Mouse (Mus musculus): ENCODE measurements around the gene Lrcol1. TPM values are rescaled to one million over a fixed set of nuclear protein-coding genes. Genes with fewer than 3 reads are reported as not detected.

The Lrcol1 gene
- polyA plus RNA-seq, 1 experiment from 2014 or later, result not detected

GRCm38 (mm10) chr5:110362813-110363178 is 18.3 kb downstream of the Lrcol1 start:
- WGBS, result 2% methylated on average over 27 of the region's 28 CpGs
- H3K9me3 ChIP-seq (replicated peaks), result no peaks in the 10 kb centered on the region
- H3K27ac ChIP-seq, result no peak overlapping the region
- peak overlapping the region; percentile 79 for H3K4me2 ChIP-seq (replicated peaks)
- peaks cover 29% of the 10 kb centered on the region for H3K36me3 ChIP-seq
- peaks cover 26% of the 10 kb centered on the region for H3K27me3 ChIP-seq
- peak; percentile 39 for ATAC-seq (ENCODE audit: low FRiP score)
- peak overlapping the region; percentile 44 for H3K9ac ChIP-seq
- H3K4me3 ChIP-seq, result peak overlapping the region; percentile 42
- H3K4me1 ChIP-seq, result peaks cover 19% of the 10 kb centered on the region

GRCm38 (mm10) chr5:110363179-110363821 is 18.8 kb downstream of the Lrcol1 start:
- H3K9ac ChIP-seq, result peak overlapping the region; percentile 44
- H3K27ac ChIP-seq, result peak overlapping the region; percentile 41; the same call in 1 of the 2 replicates
- no peaks in the 10 kb centered on the region for H3K9me3 ChIP-seq (replicated peaks)
- H3K4me2 ChIP-seq (replicated peaks), result peak overlapping the region; percentile 79
- H3K27me3 ChIP-seq, result peaks cover 26% of the 10 kb centered on the region
- peaks cover 33% of the 10 kb centered on the region for H3K36me3 ChIP-seq
- peak; percentile 83 for ATAC-seq (ENCODE audit: low FRiP score)
- peaks cover 14% of the 10 kb centered on the region for H3K4me1 ChIP-seq
- WGBS, result 1% methylated on average over 57 of the region's 72 CpGs
- peak overlapping the region; percentile 42 for H3K4me3 ChIP-seq

- peaks cover 39% of the 10 kb centered on the region for H3K36me3 ChIP-seq
- no peaks in the 10 kb centered on the region for H3K9me3 ChIP-seq (replicated peaks)
- H3K4me1 ChIP-seq, result peaks cover 14% of the 10 kb centered on the region
- 0 out of 2 replicates have a peak overlapping the region, but pooled peaks have one; percentile 41 for H3K27ac ChIP-seq
- H3K9ac ChIP-seq, result peak overlapping the region; percentile 44; the same call in 1 of the 2 replicates
- H3K27me3 ChIP-seq, result peaks cover 26% of the 10 kb centered on the region
- H3K4me3 ChIP-seq, result peak overlapping the region; percentile 42
- WGBS, result 29% methylated on average over 11 of the region's 11 CpGs
- peak overlapping the region; percentile 79 for H3K4me2 ChIP-seq (replicated peaks)
- no peak for ATAC-seq (ENCODE audit: low FRiP score)
These were observed 19.5 kb downstream of the Lrcol1 start for GRCm38 (mm10) chr5:110363822-110364545.

GRCm38 (mm10) chr5:110376802-110377433 is 32.4 kb downstream of the Lrcol1 start:
- 0 out of 2 replicates have a peak, but pooled peaks cover 2% of the 10 kb centered on the region for H3K27me3 ChIP-seq
- H3K9ac ChIP-seq, result no peak overlapping the region
- peaks cover 73% of the 10 kb centered on the region for H3K36me3 ChIP-seq
- WGBS, result 53% methylated on average over 8 of the region's 8 CpGs
- H3K27ac ChIP-seq, result no peak overlapping the region
- peak; percentile 60 for ATAC-seq (ENCODE audit: low FRiP score)
- H3K4me2 ChIP-seq (replicated peaks), result no peak overlapping the region
- H3K4me1 ChIP-seq, result peaks cover 7% of the 10 kb centered on the region; the same call in 1 of the 2 replicates
- no peak overlapping the region for H3K4me3 ChIP-seq
- H3K9me3 ChIP-seq (replicated peaks), result no peaks in the 10 kb centered on the region

- Histone ChIP-seq H3K9me3 (replicated peaks) (no peaks in the 10 kb centered on the region), H3K27ac (no peak overlapping the region), H3K4me1 (peaks cover 7% of the 10 kb centered on the region; the same call in 1 of the 2 replicates), H3K4me2 (replicated peaks) (0 out of 2 replicates have a peak overlapping the region, but pooled peaks have one; percentile 19), H3K27me3 (0 out of 2 replicates have a peak, but pooled peaks cover 2% of the 10 kb centered on the region), H3K9ac (peak overlapping the region; percentile 35; the same call in 1 of the 2 replicates), H3K36me3 (peaks cover 72% of the 10 kb centered on the region), H3K4me3 (no peak overlapping the region)
- WGBS, result 22% methylated on average over 20 of the region's 20 CpGs
- 0 out of 2 replicates have a peak, but pooled peaks have one; percentile 38 for ATAC-seq (ENCODE audit: low FRiP score)
These were observed 33.7 kb downstream of the Lrcol1 start for GRCm38 (mm10) chr5:110378181-110378583.

GRCm38 (mm10) chr5:110379086-110379485 is 34.6 kb downstream of the Lrcol1 start:
- H3K4me1 ChIP-seq, result peaks cover 11% of the 10 kb centered on the region; the same call in 1 of the 2 replicates
- H3K9me3 ChIP-seq (replicated peaks), result no peaks in the 10 kb centered on the region
- H3K27me3 ChIP-seq, result 0 out of 2 replicates have a peak, but pooled peaks cover 2% of the 10 kb centered on the region
- H3K27ac ChIP-seq, result no peak overlapping the region
- peaks cover 63% of the 10 kb centered on the region for H3K36me3 ChIP-seq
- 87% methylated on average over 15 of the region's 15 CpGs for WGBS
- H3K9ac ChIP-seq, result no peak overlapping the region
- no peak overlapping the region for H3K4me3 ChIP-seq
- H3K4me2 ChIP-seq (replicated peaks), result no peak overlapping the region
- no peak for ATAC-seq (ENCODE audit: low FRiP score)

- WGBS, result 89% methylated on average over 4 of the region's 4 CpGs
- H3K27ac ChIP-seq, result no peak overlapping the region
- H3K27me3 ChIP-seq, result 0 out of 2 replicates have a peak, but pooled peaks cover 2% of the 10 kb centered on the region
- no peak overlapping the region for H3K4me2 ChIP-seq (replicated peaks)
- H3K4me3 ChIP-seq, result no peak overlapping the region
- no peak overlapping the region for H3K9ac ChIP-seq
- peaks cover 57% of the 10 kb centered on the region for H3K36me3 ChIP-seq
- H3K4me1 ChIP-seq, result peaks cover 17% of the 10 kb centered on the region
- no peak for ATAC-seq (ENCODE audit: low FRiP score)
- H3K9me3 ChIP-seq (replicated peaks), result no peaks in the 10 kb centered on the region
These were observed 35.3 kb downstream of the Lrcol1 start for GRCm38 (mm10) chr5:110379823-110380222.

GRCm38 (mm10) chr5:110384491-110384890 is 40.0 kb downstream of the Lrcol1 start:
- no peaks in the 10 kb centered on the region for H3K9me3 ChIP-seq (replicated peaks)
- peaks cover 15% of the 10 kb centered on the region; the same call in 1 of the 2 replicates for H3K36me3 ChIP-seq
- ATAC-seq (ENCODE audit: low FRiP score), result no peak
- H3K4me1 ChIP-seq, result peaks cover 31% of the 10 kb centered on the region
- 0 out of 2 replicates have a peak overlapping the region, but pooled peaks have one; percentile 64 for H3K4me3 ChIP-seq
- 82% methylated on average over 6 of the region's 6 CpGs for WGBS
- peak overlapping the region; percentile 57 for H3K4me2 ChIP-seq (replicated peaks)
- H3K27ac ChIP-seq, result no peak overlapping the region
- H3K27me3 ChIP-seq, result peaks cover 18% of the 10 kb centered on the region
- no peak overlapping the region for H3K9ac ChIP-seq

GRCm38 (mm10) chr5:110385263-110385662 is 40.7 kb downstream of the Lrcol1 start:
- 55% methylated on average over 4 of the region's 4 CpGs for WGBS
- Histone ChIP-seq H3K4me1 (peaks cover 31% of the 10 kb centered on the region), H3K4me3 (peak overlapping the region; percentile 64), H3K27ac (no peak overlapping the region), H3K9me3 (replicated peaks) (no peaks in the 10 kb centered on the region), H3K27me3 (peaks cover 18% of the 10 kb centered on the region), H3K36me3 (peaks cover 12% of the 10 kb centered on the region; the same call in 1 of the 2 replicates), H3K4me2 (replicated peaks) (peak overlapping the region; percentile 57), H3K9ac (peak overlapping the region; percentile 71; the same call in 1 of the 2 replicates)
- no peak for ATAC-seq (ENCODE audit: low FRiP score)

- Histone ChIP-seq H3K9me3 (replicated peaks) (no peaks in the 10 kb centered on the region), H3K36me3 (0 out of 2 replicates have a peak, but pooled peaks cover 3% of the 10 kb centered on the region), H3K27ac (peak overlapping the region; percentile 66), H3K4me3 (peak overlapping the region; percentile 64), H3K4me2 (replicated peaks) (peak overlapping the region; percentile 57), H3K9ac (peak overlapping the region; percentile 71), H3K4me1 (peaks cover 31% of the 10 kb centered on the region), H3K27me3 (peaks cover 18% of the 10 kb centered on the region)
- peak; percentile 86 for ATAC-seq (ENCODE audit: low FRiP score)
- under 1% methylated on average over 88 of the region's 90 CpGs for WGBS
These were observed 42.1 kb downstream of the Lrcol1 start for GRCm38 (mm10) chr5:110386371-110387330.

- peak overlapping the region; percentile 64 for H3K4me3 ChIP-seq
- H3K9ac ChIP-seq, result peak overlapping the region; percentile 71
- H3K9me3 ChIP-seq (replicated peaks), result no peaks in the 10 kb centered on the region
- peak overlapping the region; percentile 57 for H3K4me2 ChIP-seq (replicated peaks)
- 0 out of 2 replicates have a peak overlapping the region, but pooled peaks have one; percentile 30 for H3K27ac ChIP-seq
- peaks cover 18% of the 10 kb centered on the region for H3K27me3 ChIP-seq
- ATAC-seq (ENCODE audit: low FRiP score), result no peak
- H3K36me3 ChIP-seq, result 0 out of 2 replicates have a peak, but pooled peaks cover 3% of the 10 kb centered on the region
- peaks cover 31% of the 10 kb centered on the region for H3K4me1 ChIP-seq
- 10% methylated on average over 8 of the region's 8 CpGs for WGBS
These were observed 42.8 kb downstream of the Lrcol1 start for GRCm38 (mm10) chr5:110387332-110387731.

Data from hindbrain, embryonic 12.5 days (tissue).